Mouse (Mus musculus): ENCODE measurements around the gene Surf1.

Gene Surf1

GRCm38 (mm10) chr2:26915927-26916728, at the start of gene Surf1, which contains the start of gene Surf2:
Gene Surf1, minus strand, starts transcription at chr2:26916530.
Gene Surf2, plus strand, starts transcription at chr2:26916367.
- peak; percentile 82 to 83 for DNase-seq

DNA sequence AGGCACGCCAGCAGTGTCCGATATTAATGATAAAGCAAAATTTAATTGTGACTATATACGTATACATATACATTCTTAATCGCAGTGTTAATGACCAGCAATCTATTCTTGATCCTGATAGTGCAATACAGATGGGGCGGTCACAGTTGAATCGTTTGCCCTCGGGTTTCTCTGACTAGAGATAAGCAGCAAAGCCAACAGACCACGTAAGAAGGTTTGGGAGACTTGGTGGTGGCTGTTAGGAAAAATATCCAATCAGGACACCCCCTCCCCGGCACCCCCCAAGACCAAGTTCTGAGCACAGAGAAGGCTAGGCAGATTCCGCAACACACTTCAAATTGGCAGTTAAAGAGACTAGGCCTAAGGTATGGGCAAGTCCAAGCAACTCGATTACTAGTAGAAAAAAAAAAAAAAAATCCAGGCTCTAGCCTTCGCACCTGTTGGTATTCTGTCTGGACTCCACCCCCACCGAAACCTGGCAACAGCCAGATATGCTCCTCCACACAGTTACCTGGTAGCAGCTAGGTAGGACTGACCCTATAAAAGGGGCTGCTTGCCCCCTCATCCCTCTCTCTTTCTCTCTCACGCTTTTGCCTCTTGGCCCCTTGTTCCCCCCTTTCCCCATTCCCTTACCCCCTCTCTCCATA, 48.5 kb upstream of the Surf1 start:
- no peak for DNase-seq

GRCm38 (mm10) chr2:26963923-26964723, 47.8 kb upstream of the Surf1 start, which contains the start of gene Rexo4:
Gene Rexo4, minus strand, starts transcription at chr2:26964386.
- DNase-seq: peak; percentile 94 to 96

GRCm38 (mm10) chr2:26960756-26961155, 44.4 kb upstream of the Surf1 start:
- DNase-seq: no peak

DNA sequence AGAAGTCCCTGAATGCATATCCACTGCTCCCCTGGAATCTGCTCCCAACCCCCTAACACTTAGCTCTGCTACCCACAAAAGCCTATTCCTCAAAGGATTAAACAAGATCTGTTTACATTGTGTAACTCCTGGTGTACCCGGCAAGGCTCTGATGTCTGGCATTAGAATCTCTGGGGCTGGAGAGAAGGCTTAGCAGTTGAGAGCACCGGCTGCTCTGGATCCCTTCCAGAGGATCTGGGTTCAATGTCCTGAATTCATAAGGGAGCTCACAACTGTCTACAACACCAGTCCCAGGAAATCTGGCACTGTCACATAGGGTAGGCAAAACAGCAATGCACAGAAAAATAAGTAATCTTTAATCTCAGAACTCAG, 41.1 kb upstream of the Surf1 start:
- DNase-seq: no peak

- DNase-seq: no peak
Measured at GRCm38 (mm10) chr2:26956811-26957487, 40.6 kb upstream of the Surf1 start.

DNA sequence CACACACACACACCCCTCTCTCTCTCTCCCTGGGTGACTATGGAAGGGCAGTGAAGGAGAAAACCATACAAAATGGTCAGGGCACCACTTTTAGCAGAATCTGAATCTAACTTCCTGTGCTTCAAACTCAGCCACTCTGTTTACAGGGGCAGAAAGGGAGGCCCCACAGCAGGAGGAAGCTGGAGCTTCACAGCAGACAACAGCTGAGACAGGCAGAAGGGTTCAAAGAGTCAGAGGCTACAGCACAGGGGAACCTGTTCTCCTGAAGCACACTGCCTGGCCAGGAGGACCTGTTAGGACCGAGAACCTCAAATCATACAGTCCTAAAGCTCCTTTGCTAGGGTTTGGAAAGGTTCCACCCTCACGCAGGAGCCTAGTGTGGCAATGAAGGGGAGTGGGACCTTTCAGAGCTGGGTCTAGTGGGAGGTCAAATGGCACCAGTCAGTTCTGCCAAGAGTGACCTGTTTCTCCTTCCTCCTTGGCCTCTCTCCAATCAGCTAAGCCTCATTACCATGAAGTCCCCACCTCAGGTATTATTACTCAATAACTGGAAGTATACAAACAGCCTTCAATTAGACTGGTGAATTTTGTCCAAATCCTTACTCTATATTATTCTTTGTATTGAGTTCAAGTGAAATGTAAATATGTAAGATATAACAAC, 38.5 kb upstream of the Surf1 start:
- no peak for DNase-seq

- DNase-seq: no peak
Measured at GRCm38 (mm10) chr2:26952866-26953265, 36.5 kb upstream of the Surf1 start.

GRCm38 (mm10) chr2:26952193-26952592, 35.9 kb upstream of the Surf1 start:
- DNase-seq: no peak

- DNase-seq: no peak
Measured at GRCm38 (mm10) chr2:26951346-26951905, 35.1 kb upstream of the Surf1 start.

DNA sequence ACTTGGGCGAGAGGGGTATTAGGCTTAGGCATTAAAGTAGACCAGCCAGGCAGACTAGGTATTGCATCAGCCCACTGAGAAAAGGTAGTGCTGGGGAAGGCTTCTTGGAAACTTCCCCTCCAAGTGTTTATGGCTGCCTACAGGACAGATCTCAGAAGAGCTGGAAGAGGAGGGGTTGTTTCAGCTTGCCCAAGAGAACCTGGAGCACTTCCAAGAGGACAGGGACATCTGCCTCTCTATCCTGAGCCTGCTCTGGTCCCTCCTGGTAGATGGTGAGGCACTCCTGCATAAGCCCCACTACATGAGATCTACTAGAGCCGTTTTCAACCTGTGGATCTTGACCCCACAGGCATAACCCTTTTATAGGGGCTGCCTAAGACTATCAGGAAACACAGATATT, 34.1 kb upstream of the Surf1 start:
- DNase-seq: no peak

DNA sequence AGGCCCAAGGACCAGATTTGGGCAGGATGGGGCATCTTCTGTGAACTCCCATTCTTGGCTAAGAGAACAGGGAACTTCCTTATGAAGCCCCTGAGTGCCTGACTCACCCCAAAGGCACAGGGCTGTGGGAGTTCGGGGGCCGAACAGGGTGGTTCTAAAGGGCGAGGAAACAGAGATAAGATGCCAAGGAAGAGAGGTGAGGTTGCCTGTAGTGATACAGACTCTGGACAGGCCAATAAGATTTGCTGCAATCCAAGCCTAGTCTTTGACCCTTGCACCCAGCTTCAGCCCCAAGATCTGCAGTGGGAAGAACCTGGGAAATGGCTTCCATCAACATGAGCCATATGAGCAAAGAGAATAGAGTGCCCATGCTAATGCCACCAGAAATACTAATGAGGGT, 26.9 kb upstream of the Surf1 start:
- DNase-seq: no peak

- no peak for DNase-seq
Measured at GRCm38 (mm10) chr2:26941539-26941938, 25.2 kb upstream of the Surf1 start.

GRCm38 (mm10) chr2:26936425-26936824, 20.1 kb upstream of the Surf1 start:
- DNase-seq: no peak

- DNase-seq: no peak
Measured at GRCm38 (mm10) chr2:26935286-26935685, 19.0 kb upstream of the Surf1 start.

DNA sequence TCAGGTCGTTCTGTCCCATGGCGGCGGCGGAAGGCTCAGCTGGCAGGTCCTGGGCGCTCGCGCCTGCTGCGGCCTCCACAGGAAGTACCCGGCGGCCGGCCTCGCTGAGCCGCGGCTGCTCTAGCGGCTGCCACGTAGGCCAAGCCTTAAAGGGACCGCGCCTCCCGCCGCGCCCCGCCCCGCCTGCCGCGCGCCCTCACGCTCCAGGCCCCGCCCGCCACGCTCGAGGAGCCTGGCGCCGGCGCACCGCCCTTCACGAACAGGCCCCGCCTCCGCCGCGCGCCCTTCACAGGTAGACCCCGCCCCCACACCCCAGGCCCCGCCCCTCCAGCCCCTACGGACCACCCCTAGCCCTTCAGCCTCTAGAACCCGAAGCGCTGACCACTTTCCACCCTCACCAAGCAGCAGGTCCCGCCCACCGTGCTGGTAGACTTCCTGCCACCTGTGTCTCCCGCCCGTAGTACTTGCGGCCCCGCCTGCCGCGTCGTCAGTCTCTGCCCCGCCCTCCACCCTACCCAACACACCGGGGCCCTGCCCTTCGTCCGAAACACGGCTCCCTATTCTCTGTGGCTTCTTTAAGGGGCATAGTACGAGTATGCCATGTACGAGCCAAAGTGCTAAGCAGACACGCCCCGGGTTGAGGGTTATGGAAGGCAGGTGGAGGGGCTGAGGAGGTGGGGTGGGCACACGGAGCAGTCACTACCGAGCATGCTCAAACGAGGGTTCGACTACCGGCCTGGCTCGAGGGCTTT, 17.1 kb upstream of the Surf1 start, which contains the start of the genes Surf4 and Stkld1:
Gene Surf4 (minus strand): TSS at position 625 of the 752 bp plus-strand sequence.
Gene Stkld1 (plus strand): TSS at position 744 of the 752 bp plus-strand sequence.
- DNase-seq: peak; percentile 95 to 96

DNA sequence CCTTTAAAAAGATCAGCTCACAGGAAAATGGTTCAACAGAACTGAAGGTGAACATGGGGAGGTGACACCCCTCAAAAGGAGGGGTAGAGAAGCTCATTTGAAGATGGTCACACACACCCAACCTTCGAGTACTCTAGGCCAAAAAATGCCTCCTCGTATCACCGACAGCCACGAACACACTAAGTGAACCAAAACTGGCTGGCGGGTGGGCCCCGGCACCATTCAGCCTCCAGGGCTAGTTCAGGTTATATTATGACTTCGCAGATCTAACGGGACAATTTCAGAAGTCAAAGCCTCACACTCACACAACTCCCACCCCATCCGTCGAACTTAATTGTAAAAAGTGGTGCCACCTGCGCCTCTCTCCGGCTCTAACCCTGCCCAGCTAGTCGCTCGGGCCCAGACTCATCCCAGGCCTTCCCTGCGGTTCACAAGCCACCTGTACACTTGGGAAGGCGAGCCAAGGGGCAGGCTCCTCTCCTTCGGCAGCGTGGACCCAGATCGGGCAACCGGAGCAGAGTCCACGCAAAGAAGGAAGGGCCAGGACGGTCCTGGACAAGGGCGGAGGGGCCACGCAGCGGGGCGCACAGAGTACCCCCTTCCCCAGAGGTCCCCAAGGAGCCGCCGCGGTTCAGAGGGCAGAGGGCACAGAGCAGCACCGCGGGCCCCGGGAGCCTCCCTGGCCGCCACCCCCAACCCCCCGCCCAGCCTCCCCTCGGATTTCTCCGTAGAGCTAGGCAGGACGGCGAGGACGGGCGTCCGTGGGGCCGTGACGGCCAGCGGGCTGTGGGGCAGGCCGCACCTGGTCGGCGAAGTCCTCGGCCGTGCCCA, 16.4 kb upstream of the Surf1 start:
- peak; percentile 40 to 42 for DNase-seq

GRCm38 (mm10) chr2:26930390-26930789, 14.1 kb upstream of the Surf1 start:
- DNase-seq: peak; percentile 77 to 83

DNA sequence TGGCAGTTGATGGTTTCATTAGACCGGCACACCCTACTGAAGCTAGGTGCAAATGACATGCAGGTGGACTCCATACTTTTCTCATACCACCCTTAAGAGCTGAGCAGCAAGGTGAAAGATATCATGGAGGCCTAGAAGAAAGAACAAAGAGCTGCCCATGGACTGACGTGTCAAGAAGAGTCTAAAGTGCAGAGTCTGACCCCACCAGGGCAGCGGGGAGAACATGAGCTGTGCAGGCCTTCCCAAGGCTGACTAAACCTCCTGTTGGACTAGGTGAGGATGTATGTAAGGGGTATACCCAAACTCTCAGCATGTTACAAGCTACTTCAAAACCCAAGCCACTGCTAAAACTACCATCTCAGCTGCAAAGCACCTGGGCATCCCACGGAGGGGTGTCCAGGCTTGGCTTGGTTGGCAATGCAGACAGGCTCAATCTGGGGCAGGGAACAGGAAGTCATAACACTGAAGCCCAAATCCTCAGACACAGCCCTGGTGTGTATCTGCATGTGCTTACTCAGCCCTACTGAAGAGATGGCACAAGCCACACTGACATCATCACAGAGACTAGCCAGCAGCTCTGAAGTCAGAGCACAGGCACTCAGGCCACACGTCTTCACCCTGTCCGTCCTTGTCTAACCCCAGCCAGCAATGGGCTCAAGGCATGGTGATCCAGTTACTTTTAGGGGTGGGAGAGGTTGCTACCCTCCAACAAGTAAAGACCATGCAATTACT, 11.6 kb upstream of the Surf1 start:
- DNase-seq: no peak

Data from B cell, adult 2 months (primary cell).